Mouse (Mus musculus) liver, adult 2 months (tissue): ENCODE measurements around the gene Cep250.

Experiments used
- CTCF ChIP-seq: fragments of 200-500 bp; IDR thresholded peaks from 2 replicates; pipeline ENCODE4 v1.5.1; 2011; ENCODE audit warnings: low read depth, low read length, control low read depth
- POLR2A ChIP-seq: fragments of 200-500 bp; IDR thresholded peaks from 2 replicates; pipeline ENCODE4 v1.6.1; 2011; ENCODE audit warnings: low read length, control low read depth; ENCODE audit not compliant: insufficient read depth; ENCODE audit errors: extremely low read depth

DNA sequence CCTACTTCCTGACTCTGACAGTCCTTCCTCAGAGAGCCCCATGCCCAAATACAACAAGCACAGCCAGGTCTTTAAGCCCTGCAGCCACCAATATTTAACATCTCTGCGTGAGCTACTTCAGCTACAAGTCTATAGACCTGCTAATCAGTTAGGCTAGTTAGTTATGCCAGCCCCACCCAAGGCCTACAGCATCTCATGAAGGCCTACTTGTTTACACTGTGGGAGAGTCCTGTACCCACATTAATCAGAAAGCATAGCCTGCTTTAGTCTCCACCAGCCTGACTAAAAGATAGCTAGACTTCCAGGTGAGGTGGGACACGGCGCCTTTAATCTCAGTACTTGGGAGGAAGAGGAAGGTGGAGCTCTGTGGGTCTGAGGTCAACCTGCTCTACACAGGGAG, 83.1 kb downstream of the Cep250 start:
- TF ChIP-seq CTCF (no peak), POLR2A (no peak)
